Mouse (Mus musculus) left cerebral cortex, adult 18-20 months (tissue): Measurements from ENCODE around the gene Serpina3n. TPM values are rescaled to one million over a fixed set of nuclear protein-coding genes. Genes with fewer than 3 reads are reported as not detected.
"Not testable (repeated sequence)": the region's sequence is repeated elsewhere in the genome, so short reads cannot be mapped to it uniquely, and the experiment has no call there.

ENCODE experiments used
- DNase-seq, 2 experiments: peaks; one replicate each; pipeline ENCODE4 v3.0.0; 2021 to 2022; ENCODE audit warnings: low spot score in 2 of 2, mixed read lengths in 1 of 2
- long read RNA-seq, 2 experiments: library from polyadenylated mRNA; stranded (forward); transcript quantifications; one replicate each; pipeline ENCODE4 v2.0.0; 2021
- total RNA-seq, 2 experiments: library from RNA; stranded (reverse); gene quantifications; 2 replicates each; pipeline ENCODE4 v1.2.3; 2021

Gene Serpina3n
- 10 to 100 TPM; 13.4 to 20.2 TPM for total RNA-seq
- long read RNA-seq, experiment 1, transcript Serpina3n-201 (5 exons, 2,064 nt) = major isoform, 6 of 10 reads
- long read RNA-seq, experiment 1, partial matches to known transcripts = 2 of 10 reads
- long read RNA-seq, experiment 1, other reads (novel, unspliced or antisense) = 2 of 10 reads
- long read RNA-seq, experiment 2, transcript Serpina3n-201 (5 exons, 2,064 nt) = major isoform, 6 of 13 reads
- long read RNA-seq, experiment 2, partial matches to known transcripts = 1 of 13 reads
- long read RNA-seq, experiment 2, other reads (novel, unspliced or antisense) = 6 of 13 reads

DNA sequence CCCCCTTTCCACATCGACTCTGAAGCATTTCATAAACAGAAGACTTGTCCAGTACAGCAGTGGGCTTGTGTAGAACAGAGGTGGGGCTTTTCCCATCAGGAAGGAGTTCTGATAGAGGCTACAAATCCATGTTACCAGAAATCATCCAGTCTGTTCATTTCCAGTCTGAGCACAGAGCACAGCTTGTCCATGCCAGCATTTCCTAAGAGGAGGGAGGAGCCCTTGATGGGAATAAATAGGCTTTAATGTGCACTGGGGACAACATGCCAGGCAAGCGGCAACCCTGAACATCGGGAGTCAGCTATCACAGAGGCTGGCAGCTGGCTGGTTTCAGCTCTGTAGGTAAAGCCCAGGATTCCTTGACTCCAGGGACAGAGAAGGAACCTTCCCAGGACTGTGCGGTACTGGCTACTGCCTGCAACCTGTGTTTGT is at the start of gene Serpina3n:
Serpina3n (plus strand) TSS at position 276 of the 432 bp plus-strand sequence.
- DNase-seq = peak in 1 of 2 experiments; percentile 12

DNA sequence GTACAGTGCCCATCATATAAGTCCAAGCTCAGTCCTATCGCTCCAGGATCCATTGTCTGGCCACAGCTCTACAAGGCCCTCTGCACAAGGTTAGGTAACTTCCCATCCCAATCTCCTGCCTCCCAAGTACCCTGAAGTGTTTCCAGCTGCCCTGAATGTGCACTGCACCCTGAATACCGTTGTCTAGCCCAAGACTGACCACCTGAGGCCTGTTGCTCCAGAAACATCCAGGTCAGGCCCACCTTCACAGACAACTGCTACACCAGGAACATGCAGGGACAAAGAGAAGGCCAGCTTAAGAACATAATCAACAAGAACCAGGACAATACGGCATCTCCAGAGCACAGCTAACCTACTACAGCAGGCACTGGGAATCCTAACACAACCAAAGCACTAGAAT is 36.5 kb upstream of the Serpina3n start:
- no peak for DNase-seq

DNA sequence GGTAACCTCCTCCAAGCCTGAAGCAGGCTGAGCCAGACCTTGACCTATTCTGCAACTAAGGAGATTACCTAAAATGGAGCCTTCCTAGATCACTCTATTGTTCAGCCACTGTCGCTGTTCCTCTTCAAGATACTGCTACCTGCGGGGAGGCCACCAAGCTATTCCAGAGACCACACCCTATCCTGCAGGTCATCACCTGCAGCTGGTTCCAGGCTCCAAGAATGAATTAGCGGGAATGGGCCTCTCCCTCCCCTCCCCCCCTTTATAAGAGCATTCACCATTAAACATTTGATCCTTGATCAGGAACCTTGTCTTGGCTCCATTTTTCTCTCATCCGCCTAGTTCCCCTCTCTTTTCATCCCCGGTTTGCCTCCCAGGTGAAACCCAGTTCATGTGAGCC is 29.4 kb upstream of the Serpina3n start:
- not testable (repeated sequence) for DNase-seq

DNA sequence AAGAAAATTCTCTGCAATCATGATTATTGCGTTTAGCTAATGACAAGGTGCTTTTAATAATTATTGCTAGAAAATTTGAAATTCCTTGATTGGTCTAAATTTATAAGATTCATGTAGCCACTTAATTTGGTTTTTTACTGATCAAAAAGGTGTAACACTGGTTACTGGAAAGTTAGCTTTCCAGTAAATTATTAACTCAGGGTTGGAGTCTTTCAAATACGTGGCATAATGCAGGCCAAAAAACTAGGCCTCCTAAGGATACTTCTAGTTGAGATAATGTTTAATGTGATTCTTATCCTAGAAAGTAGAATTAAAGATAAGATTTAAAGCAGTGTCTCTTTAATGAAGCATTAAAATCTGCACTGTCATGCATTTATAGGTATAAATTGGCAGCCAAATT is 28.2 kb upstream of the Serpina3n start:
- DNase-seq = not testable (repeated sequence)

DNA sequence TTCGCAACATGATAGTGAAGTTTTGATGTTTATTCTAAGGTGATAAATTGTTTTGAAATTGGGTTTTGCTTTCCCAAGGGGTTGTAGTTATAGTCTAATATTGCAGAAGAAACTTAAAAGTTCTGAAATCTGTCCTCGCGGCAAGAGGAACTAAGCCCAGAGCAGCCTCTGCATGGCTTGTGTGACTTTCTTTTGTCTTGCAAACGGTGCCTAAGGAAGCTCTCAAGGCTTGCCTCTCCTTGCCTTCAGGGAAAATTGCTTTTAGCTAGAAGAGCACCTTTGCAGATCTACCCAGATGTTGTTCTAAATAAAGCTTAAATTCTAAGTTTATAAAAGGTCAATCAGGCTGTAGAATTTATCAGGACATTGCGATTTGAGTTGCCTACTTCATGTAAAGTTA is 27.7 kb upstream of the Serpina3n start:
- not testable (repeated sequence) for DNase-seq

DNA sequence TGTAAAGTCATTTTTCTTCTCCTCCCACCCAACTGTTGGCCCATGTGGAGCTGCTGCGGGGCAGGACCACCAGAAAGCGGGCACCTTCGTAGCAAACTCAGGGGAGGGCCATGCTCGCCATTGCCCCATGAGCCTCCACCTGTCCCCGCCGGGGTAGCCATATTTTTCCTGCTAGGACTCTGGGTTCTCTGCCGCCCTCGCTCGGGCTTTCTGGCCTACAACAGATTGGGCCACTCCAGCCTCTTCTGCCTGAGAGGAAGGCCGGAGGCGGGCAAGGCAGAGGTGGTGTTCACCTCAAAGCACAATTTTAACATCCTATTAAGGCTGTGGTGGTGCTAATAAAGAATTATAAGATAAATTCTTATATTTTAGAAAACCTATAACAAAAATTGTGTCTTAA is 26.7 kb upstream of the Serpina3n start:
- DNase-seq = no peak

DNA sequence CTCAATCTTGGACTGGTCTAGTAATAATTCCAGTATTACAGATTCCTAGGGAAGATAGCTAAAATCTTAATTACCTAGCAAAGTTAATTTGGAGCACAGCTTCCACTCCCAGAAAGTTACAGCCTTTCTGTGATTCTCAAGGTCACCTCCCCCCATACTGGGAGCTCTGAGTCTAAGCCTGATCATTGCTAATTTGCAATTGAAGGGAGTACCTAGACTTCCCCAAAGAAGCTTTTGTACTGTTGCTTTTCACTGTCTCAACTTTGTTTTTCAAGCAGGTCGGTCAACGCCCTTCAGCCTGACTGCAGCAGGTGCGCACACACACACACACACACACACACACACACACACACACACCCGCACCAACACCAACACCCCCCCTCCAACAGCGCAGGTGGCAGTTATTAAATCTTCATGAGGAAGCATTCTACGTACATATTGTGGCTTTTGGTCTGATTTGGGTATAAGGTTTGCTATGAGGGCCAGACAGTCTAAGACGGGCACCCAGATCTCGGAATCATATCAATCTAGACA is 25.4 kb upstream of the Serpina3n start:
- DNase-seq = not testable (repeated sequence)

DNA sequence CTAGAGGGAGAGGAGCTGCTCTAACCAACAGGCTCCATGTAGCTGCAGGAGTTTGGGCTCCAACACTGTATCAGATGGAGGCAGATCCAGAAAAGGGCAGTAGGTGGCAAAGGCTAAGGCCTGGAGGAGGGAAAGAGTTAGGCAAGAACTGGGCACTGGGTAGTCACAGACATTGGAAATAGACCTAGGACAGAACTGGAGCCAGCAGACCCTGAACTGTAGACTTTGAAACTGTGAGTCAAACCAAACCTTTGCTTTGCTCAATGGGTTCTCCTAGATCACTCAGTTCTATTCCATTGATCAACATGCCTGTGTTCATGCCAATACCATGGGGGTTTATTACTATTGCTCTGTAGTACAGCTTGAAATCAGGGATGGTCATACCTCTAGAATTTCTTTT is 20.5 kb upstream of the Serpina3n start:
- DNase-seq = not testable (repeated sequence)

DNA sequence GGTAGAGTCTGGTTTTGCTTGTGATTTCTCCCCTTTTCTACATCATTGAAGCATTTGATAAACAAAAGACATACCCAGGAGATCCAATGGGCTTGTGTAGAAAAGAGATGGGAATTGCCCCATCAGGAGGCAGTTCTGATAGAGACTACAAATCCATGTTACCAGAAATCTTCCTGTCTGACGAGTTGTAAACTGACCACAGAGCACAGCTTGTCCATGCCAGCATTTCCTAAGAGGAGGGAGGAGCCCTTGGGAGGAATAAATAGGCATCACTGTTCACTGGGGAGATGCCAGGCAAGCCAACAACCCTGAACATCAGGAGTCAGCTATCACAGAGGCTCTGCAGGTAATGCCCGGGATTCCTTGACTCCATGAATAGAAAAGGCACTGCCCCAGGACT is 19.7 kb upstream of the Serpina3n start:
- DNase-seq = not testable (repeated sequence)

DNA sequence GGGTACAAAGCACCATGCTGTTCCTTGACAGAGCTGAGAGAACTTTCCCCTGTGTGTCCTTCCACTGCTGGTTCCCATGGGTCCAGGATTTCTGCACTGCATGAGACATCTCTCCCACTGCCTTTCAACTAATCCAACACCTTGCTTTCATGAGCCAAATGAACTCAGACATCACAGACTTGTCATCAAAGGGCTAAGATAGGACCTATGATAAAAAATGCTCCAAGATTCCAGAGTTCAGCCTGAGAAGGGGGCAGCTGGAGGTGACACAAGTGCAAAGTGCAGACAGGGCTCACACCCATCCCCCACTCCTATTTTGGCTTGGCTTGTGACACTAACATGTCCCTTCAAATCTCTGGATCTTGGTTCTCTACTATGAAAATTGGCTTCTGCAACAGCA is 18.1 kb upstream of the Serpina3n start:
- DNase-seq = no peak

DNA sequence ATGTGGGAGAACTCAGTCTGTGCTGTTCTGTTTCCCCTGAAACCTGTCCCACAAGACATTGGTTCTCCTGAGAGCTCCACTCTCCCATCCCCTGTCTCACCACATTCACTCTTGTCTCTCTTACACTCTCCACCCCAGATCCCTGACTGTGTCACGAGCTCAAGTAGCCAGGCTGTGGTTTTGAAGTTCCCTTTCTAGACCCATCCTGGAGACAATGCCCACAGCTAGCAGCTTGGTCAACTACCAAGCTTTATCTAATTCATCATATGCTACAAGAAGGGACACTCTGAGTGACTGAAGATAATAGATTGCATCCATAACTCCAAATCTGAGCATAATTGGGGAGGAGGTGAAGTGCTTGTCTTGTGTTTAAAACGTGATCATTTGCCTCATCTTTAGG is 15.5 kb upstream of the Serpina3n start:
- not testable (repeated sequence) for DNase-seq

DNA sequence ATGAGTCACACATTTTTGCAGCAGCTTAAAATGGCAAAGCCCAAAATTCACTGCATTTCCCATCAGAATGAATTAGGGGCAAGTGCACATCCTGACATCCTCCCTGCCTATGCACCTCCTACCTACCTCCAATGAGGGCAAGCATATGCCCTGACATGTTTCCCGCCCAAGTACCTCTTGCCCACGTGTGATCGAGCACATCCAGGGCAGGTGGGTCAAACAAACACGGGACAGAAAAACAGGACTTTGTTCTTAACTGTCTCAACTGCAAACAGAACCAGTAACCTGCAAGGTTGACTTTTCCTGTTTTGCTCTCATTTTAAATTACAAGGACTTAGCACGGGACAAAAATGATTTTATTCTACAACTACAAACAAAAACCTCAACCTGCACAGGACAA is 2.6 kb upstream of the Serpina3n start:
- DNase-seq = no peak

DNA sequence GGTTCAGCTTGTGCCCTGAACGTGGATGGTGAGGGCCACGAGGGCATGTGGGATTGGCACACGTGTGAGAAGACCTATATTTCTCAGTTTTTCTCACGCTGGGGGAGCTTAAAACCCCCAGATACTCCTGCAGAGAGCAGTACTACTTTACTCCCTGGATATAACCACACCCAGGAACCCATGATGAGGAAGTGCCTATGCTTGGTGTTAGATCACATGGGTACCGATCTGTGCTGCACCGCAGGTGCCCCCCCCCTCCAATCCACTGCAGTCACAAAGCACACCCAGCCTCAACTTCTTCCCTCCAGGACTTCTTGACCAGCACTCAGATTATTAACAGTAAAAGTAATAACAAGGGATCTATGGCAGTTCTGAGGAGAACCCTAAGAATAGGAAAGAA is 6.0 kb downstream of the Serpina3n start:
- DNase-seq = no peak

DNA sequence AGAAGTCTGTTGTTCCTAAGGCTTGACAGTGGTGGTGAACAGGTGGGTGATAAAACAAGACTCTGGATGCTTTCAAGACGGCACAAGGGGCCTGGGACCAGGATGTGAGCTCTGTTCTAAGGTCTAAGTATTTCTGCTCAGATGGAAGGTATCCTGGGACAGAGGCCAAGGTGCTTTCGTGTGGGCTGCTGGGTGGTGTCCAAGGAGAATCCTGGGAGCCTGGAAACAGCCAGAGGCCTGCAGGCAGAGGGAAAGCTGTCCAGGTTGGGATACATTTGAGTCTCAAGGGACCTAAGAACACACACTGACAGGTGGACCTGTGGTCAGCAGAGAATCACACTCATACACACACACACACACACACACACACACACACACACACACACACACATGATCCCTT is 8.0 kb downstream of the Serpina3n start:
- peak in 1 of 2 experiments; percentile 14 for DNase-seq

DNA sequence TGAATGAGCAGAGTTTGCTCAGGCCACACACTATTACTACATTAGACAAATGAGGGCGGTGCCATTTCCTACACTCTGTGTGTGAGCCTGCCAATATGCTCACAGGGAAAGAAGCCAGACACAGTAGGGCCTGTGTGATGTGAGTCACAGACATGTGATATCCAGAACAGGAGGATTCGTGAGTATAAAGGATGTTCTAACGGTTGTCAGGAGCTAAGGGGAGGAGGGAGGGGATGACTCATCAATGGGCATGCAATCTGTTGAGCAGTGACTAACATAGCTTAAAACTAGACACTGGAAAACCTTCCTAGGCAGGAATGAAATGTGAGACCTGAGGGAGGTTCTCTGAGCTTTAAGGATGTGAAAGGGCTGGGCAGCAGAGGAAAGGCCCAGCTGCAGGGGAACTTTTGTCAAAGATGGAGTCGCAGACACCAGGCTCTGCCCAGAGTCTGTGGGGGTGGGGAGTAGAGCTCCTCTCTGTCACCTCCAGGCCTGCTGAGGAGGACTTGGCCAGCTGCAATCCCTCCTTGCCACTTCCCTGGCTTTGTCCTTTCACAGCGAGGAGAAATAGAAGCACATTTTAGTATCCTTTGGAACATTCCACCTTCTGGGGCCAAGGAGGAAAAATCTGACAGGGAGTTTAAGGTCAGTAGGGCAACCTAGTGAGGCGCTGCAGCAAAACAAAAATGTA is 9.2 kb downstream of the Serpina3n start:
- peak; percentile 66 to 71 for DNase-seq

DNA sequence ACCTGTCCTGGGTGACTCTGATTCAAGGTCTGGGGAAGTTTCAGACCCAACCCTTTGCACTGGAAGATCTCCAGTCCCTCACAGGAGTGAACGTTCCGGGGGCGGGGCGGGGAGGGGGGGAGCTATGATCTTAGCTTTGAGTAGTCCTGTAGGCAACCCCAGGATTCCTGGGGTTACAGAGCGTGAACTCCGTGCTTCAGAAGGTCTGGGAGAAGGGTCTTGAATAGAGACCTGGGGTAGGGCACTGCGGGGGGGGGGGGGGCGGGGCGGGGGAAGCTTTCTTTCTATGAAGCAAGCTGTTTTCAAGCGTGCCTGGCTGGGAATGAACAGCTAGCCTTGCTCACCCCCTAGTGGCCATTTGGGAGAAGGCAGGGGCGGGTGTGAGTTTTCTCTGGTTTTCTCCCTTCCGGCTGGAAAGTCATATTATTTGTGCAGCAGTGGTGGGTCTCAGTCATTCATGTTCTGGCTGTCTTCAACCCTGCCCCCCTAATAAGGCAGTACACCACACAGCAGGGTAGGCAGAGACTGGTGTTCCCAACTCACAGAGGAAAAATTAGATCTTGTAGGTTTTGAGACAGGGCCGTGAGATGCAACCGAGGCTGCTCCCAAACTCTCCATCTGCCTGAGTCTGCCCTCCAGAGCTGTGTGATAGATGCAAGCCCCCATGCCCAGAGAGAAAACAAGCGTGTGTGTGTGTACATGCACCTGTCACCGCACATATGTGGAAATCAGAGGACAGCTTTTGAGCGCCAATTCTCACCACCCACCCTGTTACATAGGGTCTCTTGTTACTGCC is 12.0 kb downstream of the Serpina3n start:
- DNase-seq = peak; percentile 80 to 91

DNA sequence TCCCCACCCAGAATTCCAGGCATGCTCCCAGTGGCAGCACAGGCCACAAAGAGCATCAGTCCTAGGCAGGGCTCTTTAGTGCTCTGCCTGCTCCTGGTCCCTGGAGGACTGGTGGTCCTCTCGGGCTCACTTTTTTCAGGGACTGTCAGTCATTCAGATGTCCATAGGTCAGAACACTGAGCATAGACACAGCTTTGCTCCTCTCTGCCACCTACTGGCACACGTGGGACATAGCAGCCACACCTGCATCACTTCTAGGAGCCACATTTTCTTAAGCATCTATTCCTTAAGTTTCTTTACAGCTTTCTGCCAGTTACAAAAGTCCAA is 12.6 kb downstream of the Serpina3n start:
- no peak for DNase-seq

DNA sequence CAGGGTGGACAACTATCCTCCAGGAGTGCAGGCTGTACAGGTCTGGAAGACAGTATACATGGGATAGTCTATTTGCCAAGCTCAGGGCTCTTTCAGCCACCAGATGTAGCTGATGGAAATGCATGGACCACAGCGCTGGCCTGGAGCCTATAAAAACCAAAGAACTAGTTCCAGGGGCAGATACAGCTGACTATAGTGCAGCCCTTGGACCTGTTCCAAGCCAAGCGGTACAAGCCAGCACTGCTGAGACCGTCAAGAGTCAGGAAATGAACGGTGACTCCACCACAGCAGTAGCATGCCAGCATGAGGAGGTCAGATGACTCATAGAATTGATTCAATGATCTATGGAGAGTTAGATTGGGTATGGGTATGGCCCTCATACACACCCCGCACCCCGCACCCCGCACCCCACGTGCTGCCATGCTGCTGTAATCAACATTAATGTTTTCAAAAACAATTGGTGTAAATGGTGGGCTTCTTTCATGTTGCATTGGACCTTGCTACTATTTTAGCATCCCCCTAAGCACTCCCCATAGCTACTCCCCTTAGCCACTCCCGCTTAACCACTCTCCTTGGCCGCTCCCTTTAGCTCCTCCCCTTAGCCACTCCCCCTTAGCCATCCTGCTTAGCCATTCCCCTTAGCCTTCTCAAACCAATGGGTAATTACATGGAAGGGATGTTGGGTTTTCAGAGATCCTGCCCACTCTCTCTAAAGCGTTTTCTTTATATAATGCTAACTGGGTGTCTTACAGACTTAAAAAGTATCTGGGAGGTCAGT is 16.3 kb downstream of the Serpina3n start:
- no peak for DNase-seq

DNA sequence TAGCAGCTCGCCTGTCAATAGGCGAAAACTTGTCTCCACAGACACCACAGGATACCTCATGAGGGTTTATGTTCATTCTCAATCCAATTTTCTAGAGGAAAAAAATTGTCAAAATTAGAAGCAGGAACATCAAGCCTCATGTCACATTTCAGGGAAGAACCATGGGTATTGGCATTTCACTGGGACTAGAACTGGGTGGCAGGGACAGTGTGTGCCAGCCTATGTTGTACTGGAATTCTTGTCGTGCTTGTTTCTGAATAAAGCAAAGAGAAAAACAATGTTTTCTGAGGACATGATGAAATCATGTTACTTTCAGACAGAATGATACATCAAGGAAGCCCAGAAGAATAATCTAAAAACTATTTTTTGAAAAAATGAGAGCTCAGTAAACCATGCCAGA is 19.1 kb downstream of the Serpina3n start:
- no peak for DNase-seq

DNA sequence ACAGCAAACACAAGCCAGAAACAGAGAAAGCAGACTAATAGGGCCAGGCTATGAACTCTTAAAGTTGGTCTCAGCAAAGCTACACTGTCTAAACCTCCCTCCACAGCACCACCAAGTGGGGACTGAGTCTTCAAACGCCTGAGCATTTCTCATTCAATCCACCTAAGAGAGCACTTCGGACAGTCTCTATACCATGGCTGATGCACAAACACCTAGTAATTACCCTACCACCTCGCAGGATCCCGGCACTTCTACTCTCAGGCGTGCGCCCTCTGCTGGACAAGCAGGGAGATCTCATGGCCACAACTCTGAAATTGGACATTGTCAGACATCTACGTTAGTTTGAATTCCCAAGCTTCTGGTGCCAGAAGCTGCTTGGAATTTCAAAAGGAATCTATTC is 20.4 kb downstream of the Serpina3n start:
- DNase-seq = peak; percentile 21 to 36

DNA sequence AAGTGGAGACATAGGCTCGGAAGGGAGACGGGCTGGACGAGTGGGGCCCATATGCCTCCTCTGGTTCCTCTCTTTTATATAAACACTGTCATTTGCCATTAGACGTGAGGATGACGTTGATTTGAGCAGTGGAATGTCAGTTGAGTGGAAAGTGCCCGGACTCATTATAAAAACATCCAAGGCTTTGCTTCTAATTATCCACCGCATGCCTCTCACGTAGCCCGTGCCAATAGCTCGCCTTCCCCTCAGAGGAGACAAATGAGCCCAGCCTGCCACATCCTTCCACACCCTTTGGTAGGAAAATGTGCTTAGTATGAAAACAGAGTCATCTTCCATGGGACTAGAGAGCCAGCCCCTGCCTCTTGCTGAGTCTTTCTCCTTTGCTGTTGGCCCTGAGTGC is 24.8 kb downstream of the Serpina3n start:
- no peak for DNase-seq
